Comparison of ENCODE assay signal across 8 mouse cellular contexts in genomic region chr9:62026600-62026999, GRCm38 (mm10). TPM values are rescaled to one million over a fixed set of nuclear protein-coding genes. Genes with fewer than 3 reads are reported as not detected.
A peak's percentile ranks its signal among the peaks of the same experiment; 100 is the strongest.
DNase-seq lines count a peak whose midpoint lies in the region; ATAC-seq and TF ChIP-seq lines count a peak whose summit lies in the region.

TSS of gene Paqr5 (minus strand) at chr9:62026856.

- no peak for TF ChIP-seq CTCF in G1E (IDR thresholded peaks at IDR 0.05; ENCODE audit: low read depth, low read length)
- no peak for TF ChIP-seq CTCF in brain, embryonic 14.5 days (IDR thresholded peaks at IDR 0.05; ENCODE audit: borderline replicate concordance, extremely low read depth, insufficient read depth, insufficient read length)

- no peaks in the 10 kb centered on the region for H3K36me3 ChIP-seq in G1E (replicated peaks)
- H3K36me3 ChIP-seq in heart, embryonic 10.5 days = no peaks in the 10 kb centered on the region
- H3K36me3 ChIP-seq in kidney, embryonic 14.5 days (ENCODE audit: control insufficient read depth, insufficient read depth, low read length) = no peaks in the 10 kb centered on the region

- H3K4me2 ChIP-seq in kidney, embryonic 14.5 days (replicated peaks; ENCODE audit: low read depth, low read length) = peak within 1 kb of the TSS; percentile 66

- H3K4me1 ChIP-seq in G1E (ENCODE audit: insufficient read depth, low read depth, low read length) = peaks cover 6% of the 10 kb centered on the region
- peaks cover 14% of the 10 kb centered on the region for H3K4me1 ChIP-seq in heart, embryonic 10.5 days
- H3K4me1 ChIP-seq in kidney, embryonic 14.5 days (ENCODE audit: control insufficient read depth, insufficient read depth, low read length) = 0 out of 2 replicates have a peak, but pooled peaks cover 4% of the 10 kb centered on the region

- WGBS in heart, embryonic 10.5 days = under 1% methylated on average over 30 of the region's 32 CpGs
- WGBS in kidney, embryonic 14.5 days = 1% methylated on average over 31 of the region's 32 CpGs

- peak within 1 kb of the TSS; percentile 11; the same call in 1 of the 2 replicates for H3K27ac ChIP-seq in heart, embryonic 10.5 days
- H3K27ac ChIP-seq in kidney, embryonic 14.5 days (ENCODE audit: low read depth, low read length) = no peak within 1 kb of the TSS

- no peaks in the 10 kb centered on the region for H3K9me3 ChIP-seq in G1E (replicated peaks)
- no peaks in the 10 kb centered on the region for H3K9me3 ChIP-seq in heart, embryonic 10.5 days
- no peaks in the 10 kb centered on the region for H3K9me3 ChIP-seq in kidney, embryonic 14.5 days (ENCODE audit: control insufficient read depth, low read length)

- peak; percentile 15 for DNase-seq in G1E (ENCODE audit: low spot score)
- peak; percentile 12 for DNase-seq in brain, embryonic 14.5 days (ENCODE audit: low read depth)
- DNase-seq in heart, embryonic 10.5 days (ENCODE audit: low spot score) = peak; percentile 79
- DNase-seq in lung, postnatal 10 days = peak; percentile 68
- peak; percentile 44 for DNase-seq in retina, embryonic 14.5 days (ENCODE audit: low spot score)
- no peak for DNase-seq in left cerebral cortex, postnatal 14 days (ENCODE audit: low spot score in 2 of 2)
- no peak for DNase-seq in layer of hippocampus, adult 9-10 months (ENCODE audit: low spot score)

- peak within 1 kb of the TSS; percentile 51 for H3K9ac ChIP-seq in kidney, embryonic 14.5 days (ENCODE audit: low read depth, low read length)

- no peak for ATAC-seq in G1E (ENCODE audit: extremely low read depth, insufficient number of reproducible peaks, low FRiP score, poor library complexity, severe bottlenecking)
- ATAC-seq in kidney, embryonic 14.5 days (ENCODE audit: low FRiP score, low TSS enrichment) = peak; percentile 83

- peak within 1 kb of the TSS; percentile 1; the same call in 1 of the 2 replicates for H3K4me3 ChIP-seq in G1E (ENCODE audit: low read depth, low read length)
- H3K4me3 ChIP-seq in heart, embryonic 10.5 days = peak within 1 kb of the TSS; percentile 66
- H3K4me3 ChIP-seq in kidney, embryonic 14.5 days (ENCODE audit: low read length) = peak within 1 kb of the TSS; percentile 44

- peaks cover 59% of the 10 kb centered on the region for H3K27me3 ChIP-seq in G1E (ENCODE audit: insufficient read depth, low read length)
- peaks cover 81% of the 10 kb centered on the region for H3K27me3 ChIP-seq in heart, embryonic 10.5 days (ENCODE audit: insufficient read depth, poor library complexity, severe bottlenecking)
- H3K27me3 ChIP-seq in kidney, embryonic 14.5 days (ENCODE audit: control insufficient read depth, insufficient read depth, low read length) = peaks cover 9% of the 10 kb centered on the region; the same call in 1 of the 2 replicates

- TF ChIP-seq POLR2A in brain, embryonic 14.5 days (IDR thresholded peaks at IDR 0.05; ENCODE audit: borderline replicate concordance, extremely low read depth, insufficient read depth, insufficient read length, poor library complexity, severe bottlenecking) = no peak

- intact Hi-C loops in left cerebral cortex, postnatal 14 days (cut with DNase I) = no loop called here

RNA-seq across cellular contexts. Expression of gene Paqr5, which starts in this region (rescaled TPM):
- total RNA-seq in G1E (2014; fragmentation: Nextera tagmentation) (not detected in 2 replicates), G1E (2017) (0.06 and 0.22 TPM in 2 replicates)
- polyA plus RNA-seq in G1E (2012) = not detected in 2 replicates
- 0.33 and 0.53 TPM in 2 replicates for polyA plus RNA-seq in brain, embryonic 14.5 days (2012; rRNA removed)
- polyA plus RNA-seq in heart, embryonic 10.5 days (2016; fragmentation: Nextera tagmentation; extraction: Ambion mirVana) = 0.39 and 0.51 TPM in 2 replicates
- 11.0 and 17.0 TPM in 2 replicates for polyA plus RNA-seq in kidney, embryonic 14.5 days (2014; fragmentation: Nextera tagmentation; extraction: Ambion mirVana)
- 1 to 10 TPM in 1 of 2 experiments, under 1 TPM in 1; 0.80 to 2.3 TPM for total RNA-seq in left cerebral cortex, postnatal 14 days (2021)

Comparison
In these comparisons a context has a peak if more than half of its experiments do, and no peak if none do; other contexts are left out.
1. Peak in DNase-seq and H3K4me3 ChIP-seq in G1E; RNA of the gene not detected or under 1 TPM.
2. Peak in DNase-seq in brain, embryonic 14.5 days; RNA of the gene not detected or under 1 TPM.
3. Peak in DNase-seq, H3K4me3 ChIP-seq and H3K27ac ChIP-seq in heart, embryonic 10.5 days; RNA of the gene not detected or under 1 TPM.
4. DNase-seq: peak in lung, postnatal 10 days (single experiment) and retina, embryonic 14.5 days (single experiment); none in left cerebral cortex, postnatal 14 days (0 of 2) and layer of hippocampus, adult 9-10 months (single experiment).
5. H3K4me3 ChIP-seq: peak in every context shown above with its lines; median percentile 66 in heart, embryonic 10.5 days; 44 in kidney, embryonic 14.5 days; 1 in G1E.